ENCODE assay signal across 16 mouse cellular contexts in genomic region chr14:120568054-120568453, GRCm38 (mm10).
"Had no signal": no experiment of that assay in that cellular context is flagged by ENCODE, and none has a peak within 500 bp of the region (broad histone marks: within the 10 kb centered on the region; RNA-seq: fewer than 3 reads in every experiment).

No protein-coding gene starts in this region.

- H3K27me3 ChIP-seq: liver, embryonic 12.5 days; lung, embryonic 15.5 days; midbrain, embryonic 12.5 days; neural tube, embryonic 13.5 days; stomach, embryonic 15.5 days had no signal

- H3K4me3 ChIP-seq: liver, embryonic 12.5 days; lung, embryonic 15.5 days; midbrain, embryonic 10.5 days; midbrain, embryonic 12.5 days; myocyte; neural tube, embryonic 13.5 days; stomach, embryonic 15.5 days had no signal

- H3K4me1 ChIP-seq: liver, embryonic 12.5 days; lung, embryonic 15.5 days; midbrain, embryonic 12.5 days; neural tube, embryonic 13.5 days; stomach, embryonic 15.5 days had no signal

- H3K9me3 ChIP-seq: liver, embryonic 12.5 days; lung, embryonic 15.5 days; midbrain, embryonic 10.5 days; midbrain, embryonic 12.5 days; neural tube, embryonic 13.5 days; stomach, embryonic 15.5 days had no signal

- H3K36me3 ChIP-seq: liver, embryonic 12.5 days; lung, embryonic 15.5 days; midbrain, embryonic 10.5 days; midbrain, embryonic 12.5 days; neural tube, embryonic 13.5 days; stomach, embryonic 15.5 days had no signal

- DNase-seq: lung, adult 18-20 months; lung, postnatal 4 days; midbrain, embryonic 14.5 days; right cerebral cortex, postnatal 14 days; thymus, adult 18-20 months; thymus, postnatal 14 days; thymus, postnatal 36 days had no signal

- H3K9ac ChIP-seq: liver, embryonic 12.5 days; liver, embryonic 14.5 days; lung, embryonic 15.5 days; midbrain, embryonic 12.5 days; neural tube, embryonic 13.5 days; stomach, embryonic 15.5 days had no signal

- H3K27ac ChIP-seq: liver, embryonic 12.5 days; liver, embryonic 14.5 days; lung, embryonic 15.5 days; midbrain, embryonic 10.5 days; midbrain, embryonic 12.5 days; neural tube, embryonic 13.5 days; stomach, embryonic 15.5 days had no signal

- ATAC-seq: liver, embryonic 12.5 days; midbrain, embryonic 16.5 days had no signal

- H3K4me2 ChIP-seq: liver, embryonic 12.5 days; lung, embryonic 15.5 days; midbrain, embryonic 12.5 days; neural tube, embryonic 13.5 days; stomach, embryonic 15.5 days had no signal
